Mouse (Mus musculus) midbrain, embryonic 12.5 days (tissue): Measurements from ENCODE around the gene Lmod1. TPM values are rescaled to one million over a fixed set of nuclear protein-coding genes. Genes with fewer than 3 reads are reported as not detected.
"Not testable (repeated sequence)": the region's sequence is repeated elsewhere in the genome, so short reads cannot be mapped to it uniquely, and the experiment has no call there.

ENCODE experiments used
- ATAC-seq: fragments of 200-750 bp; cut with Nextera tagmentation; 2 replicates; pipeline ENCODE4 v1.8.0; 2017; ENCODE audit warnings: low read depth, moderate TSS enrichment, moderate library complexity; ENCODE audit not compliant: low FRiP score
- H3K27ac ChIP-seq: fragments of 300-500 bp; sonication (generic); replicated peaks from 2 replicates; pipeline ENCODE4 v1.5.1; 2016; ENCODE audit warnings: mild to moderate bottlenecking
- H3K27me3 ChIP-seq: fragments of 300-500 bp; sonication (generic); 2 replicates; pipeline ENCODE4 v1.6.1; 2016; ENCODE audit warnings: mild to moderate bottlenecking
- H3K36me3 ChIP-seq: fragments of 300-500 bp; sonication (generic); 2 replicates; pipeline ENCODE4 v1.6.1; 2016
- H3K4me1 ChIP-seq: fragments of 300-500 bp; sonication (generic); 2 replicates; pipeline ENCODE4 v1.6.1; 2016
- H3K4me2 ChIP-seq: fragments of 300-500 bp; sonication (generic); replicated peaks from 2 replicates; pipeline ENCODE4 v1.6.1; 2016; ENCODE audit warnings: mild to moderate bottlenecking, moderate library complexity
- H3K4me3 ChIP-seq: fragments of 300-500 bp; sonication (generic); 2 replicates; pipeline ENCODE4 v1.5.1; 2016; ENCODE audit warnings: mild to moderate bottlenecking
- H3K9ac ChIP-seq: fragments of 300-500 bp; sonication (generic); replicated peaks from 2 replicates; pipeline ENCODE4 v1.6.1; 2016; ENCODE audit warnings: mild to moderate bottlenecking, moderate library complexity
- H3K9me3 ChIP-seq: fragments of 300-500 bp; sonication (generic); 2 replicates; pipeline ENCODE4 v1.6.1; 2016; ENCODE audit warnings: mild to moderate bottlenecking
- WGBS: fragments of 180-500 bp; shearing (Covaris S2); methylation state at CpG from one replicate; pipeline ENCODE4 v1.1.7; 2016; 5-methylcytosine and 5-hydroxymethylcytosine counted together
- polyA plus RNA-seq: library from polyadenylated mRNA; unstranded; fragments of >200 nt; fragmentation: Nextera tagmentation; extraction: Ambion mirVana; gene quantifications from 2 replicates; pipeline ENCODE4 v1.2.1, GENCODE M21; 2016

Lmod1 gene
- polyA plus RNA-seq, 1 experiment from 2014 or later = 0.85 TPM

DNA sequence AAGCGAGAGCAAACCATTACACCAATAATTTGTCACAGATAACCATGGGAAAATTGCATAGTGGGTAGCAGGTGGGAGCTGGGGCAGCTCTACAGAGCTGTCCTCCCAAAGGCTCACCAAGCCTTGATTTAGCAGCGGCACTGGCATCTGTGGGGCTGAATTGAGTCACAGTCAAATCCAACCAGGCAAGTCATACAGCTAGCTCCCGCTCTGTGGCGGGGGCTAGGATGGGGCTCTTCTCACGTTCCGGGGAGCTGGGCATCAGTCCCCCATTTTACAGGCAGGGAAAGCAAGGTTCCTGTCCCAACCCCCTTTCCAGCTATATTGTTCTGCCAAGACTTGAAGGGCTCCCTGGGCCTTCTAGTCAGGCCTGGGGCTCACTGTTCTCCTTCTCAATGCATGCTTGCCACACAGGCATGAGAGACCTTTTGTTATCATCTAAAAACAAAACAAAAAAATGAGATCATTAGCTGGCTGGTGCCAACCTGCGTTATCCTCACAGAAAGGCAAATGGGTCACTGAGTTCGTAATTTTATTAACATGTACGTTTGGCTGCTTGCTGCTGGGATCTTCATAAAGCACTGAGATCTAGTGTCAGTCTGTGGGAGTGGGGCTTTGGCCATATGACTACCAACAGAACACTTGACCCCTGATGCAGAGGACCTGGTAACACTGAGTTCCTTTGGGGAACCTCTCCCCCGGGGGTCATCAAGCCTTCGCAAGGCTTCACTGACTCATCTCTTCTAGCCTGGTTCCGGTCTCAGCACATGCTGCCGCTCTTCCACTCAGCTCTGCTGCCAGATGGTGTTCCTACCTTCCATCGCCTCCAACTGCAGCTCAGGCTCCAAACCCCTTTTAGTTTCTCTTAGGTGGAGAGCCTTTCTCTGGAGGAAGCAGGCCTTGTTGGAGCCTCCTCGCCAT is 55.7 kb downstream of the Lmod1 start:
- peaks cover 35% of the 10 kb centered on the region for H3K36me3 ChIP-seq
- 80% methylated on average over 15 of the region's 15 CpGs for WGBS
- ATAC-seq = no peak
- no peak overlapping the region for H3K4me3 ChIP-seq
- no peak overlapping the region for H3K4me2 ChIP-seq
- peaks cover 5% of the 10 kb centered on the region for H3K4me1 ChIP-seq
- no peak overlapping the region for H3K27ac ChIP-seq
- no peaks in the 10 kb centered on the region for H3K27me3 ChIP-seq
- no peak overlapping the region for H3K9ac ChIP-seq
- no peaks in the 10 kb centered on the region for H3K9me3 ChIP-seq

DNA sequence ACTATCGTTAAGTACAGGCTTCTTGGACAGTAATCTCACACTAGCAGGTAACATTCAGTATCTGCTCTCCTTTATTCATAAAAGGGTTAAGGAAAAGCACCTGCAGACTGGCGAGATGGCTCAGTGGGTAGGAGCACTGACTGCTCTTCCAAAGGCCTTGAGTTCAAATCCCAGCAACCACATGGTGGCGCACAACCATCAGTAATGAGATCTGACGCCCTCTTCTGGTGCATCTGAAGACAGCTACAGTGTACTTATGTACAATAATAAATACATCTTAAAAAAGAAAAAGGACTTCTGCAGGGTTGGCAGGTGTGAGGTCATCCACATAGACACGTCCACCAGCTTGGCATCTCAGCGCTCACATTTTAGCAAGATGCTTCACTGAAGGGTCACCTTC is 57.0 kb downstream of the Lmod1 start:
- not testable (repeated sequence) for H3K9ac ChIP-seq, ATAC-seq, H3K4me1 ChIP-seq, H3K4me2 ChIP-seq, H3K27me3 ChIP-seq, H3K9me3 ChIP-seq, H3K27ac ChIP-seq, H3K4me3 ChIP-seq
- 61% methylated on average over 6 of the region's 6 CpGs for WGBS
- H3K36me3 ChIP-seq = peaks cover 47% of the 10 kb centered on the region

DNA sequence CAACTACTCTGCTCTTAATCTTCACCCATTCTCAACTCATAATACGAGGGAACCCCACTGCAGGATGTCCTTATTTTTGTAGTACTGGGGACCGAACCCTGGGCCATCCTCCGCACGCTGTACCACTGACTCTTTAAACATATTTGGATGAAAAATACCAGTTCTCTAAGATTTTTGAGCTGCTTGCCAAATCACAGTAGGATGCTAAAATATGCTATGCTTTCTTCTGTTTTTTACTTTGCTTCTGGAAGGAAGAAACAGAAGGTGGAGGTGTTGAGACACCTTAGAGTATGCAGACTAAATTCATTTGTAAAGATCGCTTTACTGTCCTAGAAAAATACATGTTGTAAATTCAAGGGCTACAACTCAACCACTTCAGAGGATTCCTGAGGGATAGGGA is 59.6 kb downstream of the Lmod1 start:
- H3K9me3 ChIP-seq = no peaks in the 10 kb centered on the region
- no peak for ATAC-seq

DNA sequence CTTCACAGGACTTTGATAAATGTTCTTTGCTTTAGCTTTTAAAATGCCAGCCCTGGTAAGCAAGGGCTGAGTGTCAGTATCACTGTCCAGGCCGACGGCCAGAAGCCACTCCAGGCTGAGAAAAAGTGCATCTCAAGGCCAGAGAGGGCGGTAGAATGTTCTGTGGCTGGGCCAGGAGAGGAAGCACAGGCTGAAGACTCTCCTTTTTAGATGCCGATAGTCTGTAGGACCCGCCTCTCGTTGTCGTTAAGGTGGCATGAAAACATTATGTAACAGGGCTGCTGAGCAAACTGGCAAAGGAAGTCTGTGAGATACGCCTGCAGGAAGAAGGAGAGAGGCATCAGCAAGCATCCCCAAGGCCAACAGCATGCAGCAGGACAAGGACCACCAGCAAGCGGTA is 60.6 kb downstream of the Lmod1 start:
- H3K9ac ChIP-seq = no peak overlapping the region
- H3K4me2 ChIP-seq = no peak overlapping the region
- H3K27me3 ChIP-seq = no peaks in the 10 kb centered on the region
- H3K4me1 ChIP-seq = 0 out of 2 replicates have a peak, but pooled peaks cover 3% of the 10 kb centered on the region
- ATAC-seq = no peak
- H3K36me3 ChIP-seq = peaks cover 82% of the 10 kb centered on the region
- 90% methylated on average over 9 of the region's 9 CpGs for WGBS
- H3K4me3 ChIP-seq = no peak overlapping the region
- no peak overlapping the region for H3K27ac ChIP-seq
- H3K9me3 ChIP-seq = no peaks in the 10 kb centered on the region

More for the DNA sequence above, 59.6 kb downstream of the Lmod1 start:
- H3K4me2 ChIP-seq = no peak overlapping the region
- no peak overlapping the region for H3K9ac ChIP-seq
- H3K4me3 ChIP-seq = no peak overlapping the region
- H3K27me3 ChIP-seq = no peaks in the 10 kb centered on the region
- 0 out of 2 replicates have a peak, but pooled peaks cover 3% of the 10 kb centered on the region for H3K4me1 ChIP-seq
- H3K36me3 ChIP-seq = peaks cover 73% of the 10 kb centered on the region
- 95% methylated on average over 5 of the region's 5 CpGs for WGBS
- H3K27ac ChIP-seq = no peak overlapping the region

DNA sequence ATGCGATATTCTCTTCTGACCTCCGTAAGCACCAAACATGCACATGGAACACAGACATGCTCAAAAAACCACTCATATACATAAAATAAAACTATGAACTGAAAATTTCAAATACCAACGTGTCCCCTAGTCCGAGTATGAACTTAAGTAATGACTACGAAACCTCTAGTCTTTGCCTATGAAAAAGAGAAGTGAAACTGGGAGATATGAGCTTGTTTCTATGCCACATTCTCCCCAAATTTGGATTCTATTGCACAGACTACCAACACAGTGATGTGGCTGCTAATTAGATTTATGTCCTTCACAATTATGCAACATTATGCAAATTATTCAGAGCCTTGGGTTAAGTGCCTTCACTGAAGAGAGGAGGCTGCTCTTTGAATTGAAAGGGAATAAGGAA is 74.9 kb downstream of the Lmod1 start:
- no peaks in the 10 kb centered on the region for H3K27me3 ChIP-seq
- no peak overlapping the region for H3K4me2 ChIP-seq
- no peak overlapping the region for H3K9ac ChIP-seq
- WGBS = 95% methylated on average over 5 of the region's 5 CpGs
- no peak for ATAC-seq
- peaks cover 88% of the 10 kb centered on the region for H3K36me3 ChIP-seq
- no peak overlapping the region for H3K4me3 ChIP-seq
- no peak overlapping the region for H3K27ac ChIP-seq
- no peaks in the 10 kb centered on the region for H3K9me3 ChIP-seq
- H3K4me1 ChIP-seq = no peaks in the 10 kb centered on the region

DNA sequence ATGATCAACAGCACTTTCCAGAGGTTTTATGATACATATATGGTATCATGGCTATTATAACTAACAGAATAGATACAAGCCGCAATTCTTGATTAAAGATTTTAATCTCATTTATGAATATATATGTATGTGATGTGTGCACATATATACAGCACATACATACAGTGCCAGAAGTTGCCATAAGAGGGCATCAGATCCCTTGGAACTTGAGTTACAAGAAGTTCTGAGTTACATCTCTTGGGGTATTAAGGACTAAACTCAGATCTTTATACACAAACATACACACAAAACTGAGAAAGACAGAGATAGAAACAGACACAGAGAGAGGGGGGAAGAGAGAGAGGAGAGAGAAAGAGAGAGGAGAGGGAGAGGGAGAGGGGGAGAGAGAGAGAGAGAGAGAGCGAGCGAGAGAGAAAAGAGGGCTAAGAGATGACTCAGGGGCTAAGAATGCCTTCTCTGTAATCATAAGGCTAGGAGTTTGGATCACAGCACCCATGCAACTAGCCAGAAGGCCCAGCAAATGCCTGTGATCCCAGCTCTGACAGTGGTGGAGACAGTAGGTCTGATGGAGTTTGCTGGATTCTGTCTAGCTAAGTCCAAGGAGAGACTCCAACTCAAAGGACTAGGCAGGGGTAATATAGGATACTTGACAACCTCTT is 77.0 kb downstream of the Lmod1 start:
- ATAC-seq = no peak
- H3K36me3 ChIP-seq = peaks cover 91% of the 10 kb centered on the region
- H3K4me3 ChIP-seq = no peak overlapping the region

DNA sequence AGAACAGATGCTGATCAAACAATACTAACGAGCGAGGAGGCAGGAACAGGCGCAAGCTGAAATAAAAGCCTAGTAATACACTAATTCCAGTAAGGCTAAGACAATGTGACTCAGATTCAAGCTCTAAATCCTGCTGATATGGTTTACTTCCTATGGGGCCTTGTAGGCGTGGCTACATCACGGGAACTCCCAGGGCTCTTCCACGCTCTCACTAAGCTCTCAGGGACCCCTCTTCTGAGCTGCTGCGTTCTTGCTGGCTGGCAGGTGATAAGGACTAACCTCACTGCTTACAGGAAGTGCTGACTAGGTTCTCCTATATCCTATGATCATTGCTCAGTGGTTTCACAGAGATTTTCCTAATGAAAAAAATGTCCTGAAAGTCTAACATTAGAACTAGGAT is 80.7 kb downstream of the Lmod1 start:
- Histone ChIP-seq H3K4me2 (no peak overlapping the region), H3K9ac (no peak overlapping the region), H3K27ac (no peak overlapping the region), H3K36me3 (peaks cover 95% of the 10 kb centered on the region), H3K4me1 (no peaks in the 10 kb centered on the region), H3K27me3 (no peaks in the 10 kb centered on the region), H3K9me3 (no peaks in the 10 kb centered on the region), H3K4me3 (no peak overlapping the region)
- 92% methylated on average over 7 of the region's 7 CpGs for WGBS
- no peak for ATAC-seq

More for the DNA sequence above, 77.0 kb downstream of the Lmod1 start:
- Histone ChIP-seq H3K27ac (no peak overlapping the region), H3K4me1 (no peaks in the 10 kb centered on the region), H3K9ac (no peak overlapping the region), H3K27me3 (no peaks in the 10 kb centered on the region), H3K9me3 (no peaks in the 10 kb centered on the region), H3K4me2 (no peak overlapping the region)
- WGBS = 90% methylated on average over 3 of the region's 3 CpGs

DNA sequence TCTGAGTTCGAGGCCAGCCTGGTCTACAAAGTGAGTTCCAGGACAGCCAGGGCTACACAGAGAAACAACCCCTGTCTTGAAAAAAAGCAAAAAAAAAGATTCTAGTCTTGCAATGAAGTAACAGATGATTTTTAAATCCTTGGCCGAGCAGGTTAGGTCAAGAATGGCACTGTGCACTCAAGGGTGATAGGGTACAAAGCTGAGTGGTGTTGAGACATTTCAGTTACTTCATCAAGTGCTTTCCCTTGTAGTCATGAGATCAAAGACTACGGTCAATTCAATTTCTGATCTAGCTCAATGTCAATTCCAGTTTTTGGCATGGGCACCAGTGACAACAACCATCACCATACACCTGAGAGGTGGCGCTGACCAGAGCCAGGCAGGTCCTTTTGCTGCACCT is 84.4 kb downstream of the Lmod1 start:
- no peaks in the 10 kb centered on the region for H3K9me3 ChIP-seq
- peaks cover 93% of the 10 kb centered on the region for H3K36me3 ChIP-seq
- no peaks in the 10 kb centered on the region for H3K27me3 ChIP-seq
- H3K9ac ChIP-seq = no peak overlapping the region
- ATAC-seq = no peak
- H3K27ac ChIP-seq = no peak overlapping the region
- no peaks in the 10 kb centered on the region for H3K4me1 ChIP-seq
- no peak overlapping the region for H3K4me2 ChIP-seq
- H3K4me3 ChIP-seq = no peak overlapping the region
- 97% methylated on average over 4 of the region's 4 CpGs for WGBS

DNA sequence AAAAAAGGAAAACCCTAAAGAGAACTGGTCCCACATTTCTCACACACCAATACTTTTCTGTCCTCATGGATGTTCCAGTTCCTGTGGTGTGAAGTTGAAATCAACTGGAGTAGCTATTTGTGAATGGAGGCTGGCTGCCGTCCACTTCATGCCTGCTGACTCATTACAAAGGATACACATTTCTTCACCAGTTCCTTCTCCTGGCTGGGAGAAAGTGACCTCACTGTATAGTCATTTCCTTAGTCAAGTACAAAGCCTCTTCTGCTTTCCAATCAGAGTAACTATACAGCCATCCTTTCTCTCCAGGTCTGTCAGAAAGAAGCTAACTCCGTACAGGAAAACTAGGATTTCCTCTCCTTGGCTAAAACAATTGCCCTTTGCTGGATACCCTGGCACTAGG is 86.4 kb downstream of the Lmod1 start:
- Histone ChIP-seq H3K9ac (no peak overlapping the region), H3K36me3 (peaks cover 93% of the 10 kb centered on the region), H3K4me1 (no peaks in the 10 kb centered on the region), H3K4me2 (no peak overlapping the region), H3K27me3 (no peaks in the 10 kb centered on the region), H3K9me3 (no peaks in the 10 kb centered on the region), H3K27ac (no peak overlapping the region), H3K4me3 (no peak overlapping the region)
- no peak for ATAC-seq
- 87% methylated on average over 2 of the region's 2 CpGs for WGBS

DNA sequence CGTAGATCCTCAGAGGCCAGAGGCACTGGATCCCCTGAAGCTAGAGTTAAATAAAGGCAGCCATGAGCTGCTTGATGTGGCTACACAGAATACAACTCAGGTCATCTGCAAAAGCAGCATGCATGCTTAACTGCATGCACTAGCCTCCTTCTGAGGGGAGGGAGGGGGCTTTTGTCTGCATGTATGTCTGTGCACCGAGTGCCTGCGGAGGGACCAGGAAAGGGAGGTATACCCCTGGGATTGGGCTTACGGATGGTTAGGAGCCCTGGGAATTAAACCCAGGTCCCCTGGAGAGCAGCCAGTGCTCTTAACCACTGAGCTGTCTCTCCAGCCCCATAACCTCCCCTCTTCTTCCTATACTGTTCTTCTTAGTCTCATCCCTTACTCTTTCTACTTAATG is 87.5 kb downstream of the Lmod1 start:
- no peak for ATAC-seq
- no peak overlapping the region for H3K4me2 ChIP-seq
- 86% methylated on average over 4 of the region's 4 CpGs for whole genome bisulfite sequencing
- no peaks in the 10 kb centered on the region for H3K9me3 ChIP-seq
- H3K27ac ChIP-seq = no peak overlapping the region
- no peak overlapping the region for H3K4me3 ChIP-seq
- no peaks in the 10 kb centered on the region for H3K27me3 ChIP-seq
- H3K36me3 ChIP-seq = peaks cover 95% of the 10 kb centered on the region
- H3K9ac ChIP-seq = no peak overlapping the region
- no peaks in the 10 kb centered on the region for H3K4me1 ChIP-seq

DNA sequence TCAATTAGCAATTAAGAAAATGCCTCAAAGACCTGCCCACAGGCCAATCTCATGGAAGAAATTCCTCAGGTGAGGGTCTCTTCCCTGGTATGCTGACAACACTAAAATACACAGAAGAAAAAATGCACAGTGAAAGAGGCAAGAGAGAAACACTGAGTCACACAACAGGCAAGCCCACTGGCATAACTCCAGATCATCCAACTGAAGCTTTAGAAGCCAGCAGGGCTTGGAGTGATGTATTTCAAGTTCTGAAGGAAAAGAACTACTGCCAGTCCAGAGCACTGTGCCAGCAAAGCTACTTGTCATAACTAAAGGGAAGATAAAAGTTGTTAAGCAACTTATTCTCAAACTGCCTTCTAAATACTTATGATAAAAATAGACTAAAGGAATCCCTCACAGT is 89.4 kb downstream of the Lmod1 start:
- no peak overlapping the region for H3K4me2 ChIP-seq
- no peak overlapping the region for H3K27ac ChIP-seq
- ATAC-seq = no peak
- no peak overlapping the region for H3K9ac ChIP-seq
- peaks cover 96% of the 10 kb centered on the region for H3K36me3 ChIP-seq
- no peaks in the 10 kb centered on the region for H3K4me1 ChIP-seq
- H3K9me3 ChIP-seq = no peaks in the 10 kb centered on the region
- no peaks in the 10 kb centered on the region for H3K27me3 ChIP-seq
- H3K4me3 ChIP-seq = no peak overlapping the region
